8 mouse cellular contexts compared by ENCODE assay signal in genomic region chr14:25515924-25516323, GRCm38 (mm10). TPM values are rescaled to one million over a fixed set of nuclear protein-coding genes. Genes with fewer than 3 reads are reported as not detected.
DNase-seq lines count a peak whose midpoint lies in the region; ATAC-seq lines count a peak whose summit lies in the region.

No protein-coding gene starts in this region.

- H3K27ac ChIP-seq in hindbrain, embryonic 13.5 days, result peak overlapping the region; percentile 50
- no peak overlapping the region for H3K27ac ChIP-seq in hindbrain, embryonic 10.5 days
- peak overlapping the region; percentile 99 for H3K27ac ChIP-seq in macrophage
- no peak overlapping the region; the same call in 1 of the 2 replicates for H3K27ac ChIP-seq in midbrain, embryonic 14.5 days (replicated peaks; ENCODE audit: low read depth, low read length)

- 56% methylated on average over 9 of the region's 9 CpGs for WGBS in hindbrain, embryonic 13.5 days
- WGBS in hindbrain, embryonic 10.5 days, result 90% methylated on average over 9 of the region's 9 CpGs
- 21% methylated on average over 8 of the region's 9 CpGs for WGBS in macrophage (ENCODE audit: missing documents)
- WGBS in midbrain, embryonic 14.5 days, result 67% methylated on average over 9 of the region's 9 CpGs

- H3K4me1 ChIP-seq in hindbrain, embryonic 13.5 days (replicated peaks), result peaks cover 92% of the 10 kb centered on the region
- H3K4me1 ChIP-seq in hindbrain, embryonic 10.5 days (replicated peaks), result peaks cover 96% of the 10 kb centered on the region
- H3K4me1 ChIP-seq in midbrain, embryonic 14.5 days (ENCODE audit: control insufficient read depth, insufficient read depth, low read length), result peaks cover 66% of the 10 kb centered on the region

- H3K79me2 ChIP-seq in macrophage (ENCODE audit: inconsistent target), result peaks cover 100% of the 10 kb centered on the region

- no peak for DNase-seq in hindbrain, embryonic 10.5 days (ENCODE audit: low spot score)
- peak; percentile 59 for DNase-seq in thymus, postnatal 4 days
- DNase-seq in thymus, adult 18-20 months, result no peak
- peak; percentile 81 to 83 for DNase-seq in kidney, adult 8-10 months
- DNase-seq in layer of hippocampus, adult 18-20 months (ENCODE audit: low spot score in 2 of 2), result no peak
- no peak for DNase-seq in midbrain, embryonic 14.5 days

- no peak overlapping the region for H3K4me2 ChIP-seq in hindbrain, embryonic 13.5 days
- no peak overlapping the region for H3K4me2 ChIP-seq in midbrain, embryonic 14.5 days (ENCODE audit: low read length)

- H3K4me3 ChIP-seq in hindbrain, embryonic 13.5 days, result no peak overlapping the region
- no peak overlapping the region for H3K4me3 ChIP-seq in hindbrain, embryonic 10.5 days
- no peak overlapping the region for H3K4me3 ChIP-seq in macrophage (ENCODE audit: inconsistent target)
- H3K4me3 ChIP-seq in midbrain, embryonic 14.5 days (replicated peaks; ENCODE audit: low read depth, low read length), result no peak overlapping the region

- H3K36me3 ChIP-seq in hindbrain, embryonic 13.5 days, result 0 out of 2 replicates have a peak, but pooled peaks cover 2% of the 10 kb centered on the region
- peaks cover 54% of the 10 kb centered on the region for H3K36me3 ChIP-seq in hindbrain, embryonic 10.5 days
- H3K36me3 ChIP-seq in macrophage (ENCODE audit: inconsistent target), result no peaks in the 10 kb centered on the region
- peaks cover 13% of the 10 kb centered on the region; the same call in 1 of the 2 replicates for H3K36me3 ChIP-seq in midbrain, embryonic 14.5 days (ENCODE audit: control insufficient read depth, insufficient read depth, low read length)

- no peaks in the 10 kb centered on the region for H3K9me3 ChIP-seq in hindbrain, embryonic 13.5 days
- H3K9me3 ChIP-seq in hindbrain, embryonic 10.5 days, result no peaks in the 10 kb centered on the region
- no peaks in the 10 kb centered on the region for H3K9me3 ChIP-seq in midbrain, embryonic 14.5 days (ENCODE audit: control insufficient read depth, low read length)

- no peak for ATAC-seq in hindbrain, embryonic 13.5 days (ENCODE audit: low FRiP score)
- ATAC-seq in midbrain, embryonic 14.5 days (ENCODE audit: low FRiP score, low TSS enrichment), result no peak

- no peak overlapping the region for H3K9ac ChIP-seq in hindbrain, embryonic 13.5 days
- no peak overlapping the region for H3K9ac ChIP-seq in midbrain, embryonic 14.5 days (replicated peaks; ENCODE audit: low read length)

- no peaks in the 10 kb centered on the region for H3K27me3 ChIP-seq in hindbrain, embryonic 13.5 days
- no peaks in the 10 kb centered on the region for H3K27me3 ChIP-seq in hindbrain, embryonic 10.5 days (ENCODE audit: insufficient read depth, poor library complexity, severe bottlenecking)
- no peaks in the 10 kb centered on the region for H3K27me3 ChIP-seq in midbrain, embryonic 14.5 days (ENCODE audit: control insufficient read depth, insufficient read depth, low read length)

RNA-seq across cellular contexts. Expression of gene Zmiz1, which starts 56.9 kb away (rescaled TPM):
- polyA plus RNA-seq in hindbrain, embryonic 13.5 days (2015; fragmentation: Nextera tagmentation; extraction: Ambion mirVana), result 58.5 and 65.3 TPM in 2 replicates
- polyA plus RNA-seq in hindbrain, embryonic 10.5 days (2016; fragmentation: Nextera tagmentation; extraction: Ambion mirVana), result 44.4 and 60.1 TPM in 2 replicates
- total RNA-seq in macrophage (2018; cell fraction: chromatin; rRNA removed), result 100 to 1,000 TPM; 201 to 426 (median 339) TPM
- total RNA-seq in macrophage (2018; cell fraction: cytosol; rRNA removed), result 100 to 1,000 TPM; 130 to 224 (median 189) TPM
- 100 to 1,000 TPM; 176 to 364 (median 261) TPM for total RNA-seq in macrophage (2018; cell fraction: nucleus; rRNA removed)
- 74.5 to 135 TPM (median 101 TPM) in 3 replicates for polyA plus RNA-seq in macrophage (2018)
- total RNA-seq in layer of hippocampus, adult 18-20 months (2021), result 10 to 100 TPM; 86.3 to 88.2 TPM
- polyA plus RNA-seq in midbrain, embryonic 14.5 days (2014; fragmentation: Nextera tagmentation; extraction: Ambion mirVana), result 73.1 and 91.0 TPM in 2 replicates

Comparison
In these comparisons a context has a peak if more than half of its experiments do, and no peak if none do; other contexts are left out.
1. H3K27ac ChIP-seq: peak in hindbrain, embryonic 13.5 days (single experiment) and macrophage (single experiment); none in hindbrain, embryonic 10.5 days (single experiment) and midbrain, embryonic 14.5 days (single experiment).
2. DNase-seq: peak in thymus, postnatal 4 days (single experiment) and kidney, adult 8-10 months (2 of 2); none in hindbrain, embryonic 10.5 days (single experiment), thymus, adult 18-20 months (0 of 2), layer of hippocampus, adult 18-20 months (0 of 2) and midbrain, embryonic 14.5 days (single experiment).